Mouse (Mus musculus) liver, adult 2 months (tissue): ENCODE results near the gene Palm2. TPM values are rescaled to one million over a fixed set of nuclear protein-coding genes. Genes with fewer than 3 reads are reported as not detected.

Experiments used
- DNase-seq: peaks from one replicate; pipeline ENCODE4 v3.0.0-alpha.2; 2011; ENCODE audit warnings: low read depth, low spot score; ENCODE audit errors: extremely low read depth
- H3K27ac ChIP-seq: fragments of 200-500 bp; replicated peaks from 2 replicates; pipeline ENCODE4 v1.5.1; 2012; ENCODE audit warnings: low read depth, mild to moderate bottlenecking, control low read depth, inconsistent platforms, low read length; ENCODE audit not compliant: insufficient read depth
- H3K27me3 ChIP-seq: fragments of 200-500 bp; 2 replicates; pipeline ENCODE4 v1.6.1; 2012; ENCODE audit warnings: mild to moderate bottlenecking, moderate library complexity, low read length, inconsistent platforms; ENCODE audit not compliant: control insufficient read depth, insufficient read depth
- H3K36me3 ChIP-seq: fragments of 200-500 bp; 2 replicates; pipeline ENCODE4 v1.6.1; 2012; ENCODE audit warnings: low read length, inconsistent platforms; ENCODE audit not compliant: control insufficient read depth, insufficient read depth
- H3K4me1 ChIP-seq: fragments of 200-500 bp; 2 replicates; pipeline ENCODE4 v1.6.1; 2011; ENCODE audit warnings: low read length; ENCODE audit not compliant: control insufficient read depth, insufficient read depth
- H3K4me3 ChIP-seq: fragments of 200-500 bp; 2 replicates; pipeline ENCODE4 v1.5.1; 2011; ENCODE audit warnings: low read depth, mild to moderate bottlenecking, control low read depth, low read length, moderate library complexity; ENCODE audit not compliant: insufficient read depth
- H3K79me2 ChIP-seq: fragments of 200-500 bp; 2 replicates; pipeline ENCODE4 v1.6.1; 2012; ENCODE audit warnings: inconsistent platforms, mild to moderate bottlenecking, low read length, moderate library complexity; ENCODE audit not compliant: control insufficient read depth, insufficient read depth
- H3K9ac ChIP-seq: fragments of 200-500 bp; 2 replicates; pipeline ENCODE4 v1.6.1; 2012; ENCODE audit warnings: low read depth, mild to moderate bottlenecking, control low read depth, inconsistent platforms, low read length
- CTCF ChIP-seq: fragments of 200-500 bp; IDR thresholded peaks from 2 replicates; pipeline ENCODE4 v1.5.1; 2011; ENCODE audit warnings: low read depth, low read length, control low read depth
- POLR2A ChIP-seq: fragments of 200-500 bp; IDR thresholded peaks from 2 replicates; pipeline ENCODE4 v1.6.1; 2011; ENCODE audit warnings: low read length, control low read depth; ENCODE audit not compliant: insufficient read depth; ENCODE audit errors: extremely low read depth
- WGBS: fragments of 180-500 bp; shearing (Covaris S2); methylation state at CpG from one replicate; pipeline ENCODE4 v1.1.7; 2018; 5-methylcytosine and 5-hydroxymethylcytosine counted together
- polyA plus RNA-seq: library from polyadenylated mRNA; depleted of rRNA; stranded (reverse); fragments of >200 nt; gene quantifications from 2 replicates; pipeline ENCODE4 v1.2.3, GENCODE M21; 2012
- total RNA-seq: library from RNA; depleted of rRNA; stranded (reverse); fragments of >200 nt; gene quantifications from 2 replicates; pipeline ENCODE4 v1.2.3, GENCODE M21; 2014

The Palm2 gene
- total and polyA plus RNA-seq, 2 experiments = 1.0 TPM; not detected in 1

GRCm38 (mm10) chr4:57672541-57672940 lies 238.5 kb downstream of the Palm2 start:
- TF ChIP-seq POLR2A = no peak
- no peak for TF ChIP-seq CTCF

GRCm38 (mm10) chr4:57672996-57673906 lies 239.2 kb downstream of the Palm2 start:
- TF ChIP-seq POLR2A (no peak), CTCF (peak; percentile 98)
- H3K27ac ChIP-seq = no peak overlapping the region
- no peak overlapping the region for H3K9ac ChIP-seq

More at GRCm38 (mm10) chr4:57672541-57672940, 238.5 kb downstream of the Palm2 start:
- H3K9ac ChIP-seq = no peak overlapping the region
- no peak overlapping the region for H3K27ac ChIP-seq
- 74% methylated on average over 4 of the region's 4 CpGs for WGBS
- H3K36me3 ChIP-seq = no peaks in the 10 kb centered on the region
- H3K4me1 ChIP-seq = peaks cover 2% of the 10 kb centered on the region
- no peak overlapping the region for H3K4me3 ChIP-seq
- H3K79me2 ChIP-seq = no peaks in the 10 kb centered on the region
- DNase-seq = no peak
- H3K27me3 ChIP-seq = peaks cover 2% of the 10 kb centered on the region; the same call in 1 of the 2 replicates

GRCm38 (mm10) chr4:57674351-57674750 lies 240.3 kb downstream of the Palm2 start:
- no peaks in the 10 kb centered on the region for H3K36me3 ChIP-seq

More at GRCm38 (mm10) chr4:57672996-57673906, 239.2 kb downstream of the Palm2 start:
- Histone ChIP-seq H3K4me3 (no peak overlapping the region), H3K36me3 (no peaks in the 10 kb centered on the region), H3K4me1 (peaks cover 2% of the 10 kb centered on the region), H3K79me2 (no peaks in the 10 kb centered on the region), H3K27me3 (peaks cover 2% of the 10 kb centered on the region; the same call in 1 of the 2 replicates)
- WGBS = 17% methylated on average over 12 of the region's 12 CpGs
- DNase-seq = peak; percentile 49

GRCm38 (mm10) chr4:57675387-57675786 lies 241.3 kb downstream of the Palm2 start:
- TF ChIP-seq CTCF (no peak), POLR2A (no peak)
- Histone ChIP-seq H3K36me3 (no peaks in the 10 kb centered on the region), H3K27ac (peak overlapping the region; percentile 62; the same call in 1 of the 2 replicates), H3K79me2 (no peaks in the 10 kb centered on the region), H3K4me1 (peaks cover 2% of the 10 kb centered on the region), H3K9ac (no peak overlapping the region), H3K27me3 (peaks cover 2% of the 10 kb centered on the region; the same call in 1 of the 2 replicates), H3K4me3 (no peak overlapping the region)
- WGBS = 5% methylated on average over 13 of the region's 13 CpGs
- peak; percentile 22 for DNase-seq

More at GRCm38 (mm10) chr4:57674351-57674750, 240.3 kb downstream of the Palm2 start:
- TF ChIP-seq POLR2A = no peak
- whole genome bisulfite sequencing = 72% methylated on average over 7 of the region's 7 CpGs
- H3K79me2 ChIP-seq = no peaks in the 10 kb centered on the region
- H3K27ac ChIP-seq = peak overlapping the region; percentile 44; the same call in 1 of the 2 replicates
- peaks cover 2% of the 10 kb centered on the region for H3K4me1 ChIP-seq
- peaks cover 2% of the 10 kb centered on the region; the same call in 1 of the 2 replicates for H3K27me3 ChIP-seq
- H3K4me3 ChIP-seq = no peak overlapping the region
- no peak overlapping the region for H3K9ac ChIP-seq
- DNase-seq = no peak

- Histone ChIP-seq H3K4me1 (peaks cover 2% of the 10 kb centered on the region), H3K36me3 (no peaks in the 10 kb centered on the region), H3K9ac (no peak overlapping the region), H3K4me3 (no peak overlapping the region), H3K79me2 (no peaks in the 10 kb centered on the region), H3K27ac (no peak overlapping the region), H3K27me3 (peaks cover 2% of the 10 kb centered on the region; the same call in 1 of the 2 replicates)
- TF ChIP-seq POLR2A (no peak), CTCF (no peak)
- WGBS = 81% methylated on average over 12 of the region's 12 CpGs
- no peak for DNase-seq
Observed at GRCm38 (mm10) chr4:57677916-57678315, 243.9 kb downstream of the Palm2 start.
